Mouse (Mus musculus) CH12.LX (cell line): ENCODE measurements around the gene Med22. TPM values are rescaled to one million over a fixed set of nuclear protein-coding genes. Genes with fewer than 3 reads are reported as not detected.

Source experiments
- DNase-seq: peaks from one replicate; pipeline ENCODE4 v3.0.0-alpha.2; 2013; ENCODE audit errors: extremely low read depth
- H3K27ac ChIP-seq: 2 replicates; pipeline ENCODE4 v1.5.1; 2012; ENCODE audit warnings: low read depth, mild to moderate bottlenecking, control low read depth, moderate library complexity; ENCODE audit not compliant: insufficient read depth
- H3K27me3 ChIP-seq: replicated peaks from 2 replicates; pipeline ENCODE3; 2012; ENCODE audit warnings: inconsistent platforms
- H3K36me3 ChIP-seq, 2 experiments: replicated peaks in 1 of 2; 2 replicates each; pipeline versions ENCODE3 to v1.6.1; 2012; ENCODE audit warnings: inconsistent platforms in 1 of 2, low read length in 1 of 2, mild to moderate bottlenecking in 1 of 2, mixed read lengths in 1 of 2, moderate library complexity in 1 of 2; ENCODE audit not compliant: control insufficient read depth in 1 of 2, insufficient read depth in 1 of 2
- H3K4me1 ChIP-seq, 2 experiments: 2 replicates each; pipeline ENCODE4 v1.6.1; 2012; ENCODE audit warnings: inconsistent platforms in 1 of 2, moderate library complexity in 1 of 2; ENCODE audit not compliant: insufficient read depth in 2 of 2, control insufficient read depth in 1 of 2
- H3K4me2 ChIP-seq: 2 replicates; pipeline ENCODE4 v1.6.1; 2012; ENCODE audit warnings: low read depth, mild to moderate bottlenecking, control low read depth; ENCODE audit not compliant: poor library complexity, insufficient read depth, severe bottlenecking
- H3K4me3 ChIP-seq, 3 experiments: fragments of 150-350 bp in 1 of 3; sonication (generic) in 1 of 3; replicated peaks in 1 of 3; 2 replicates each; pipeline versions ENCODE3 to v1.5.1; 2011 to 2012; ENCODE audit warnings: low read depth in 2 of 3, low read length in 2 of 3, mild to moderate bottlenecking in 2 of 3, moderate library complexity in 2 of 3, control low read depth in 1 of 3, improper control_type of control experiment in 1 of 3, inconsistent platforms in 1 of 3, mixed read lengths in 1 of 3; ENCODE audit not compliant: poor library complexity in 1 of 3
- H3K79me2 ChIP-seq: replicated peaks from 2 replicates; pipeline ENCODE4 v1.6.1; 2012; ENCODE audit warnings: mild to moderate bottlenecking, moderate library complexity; ENCODE audit not compliant: control insufficient read depth, poor library complexity, insufficient read depth, severe bottlenecking; ENCODE audit errors: extremely low read depth
- H3K9ac ChIP-seq: 2 replicates; pipeline ENCODE4 v1.6.1; 2012; ENCODE audit warnings: low read depth, mild to moderate bottlenecking, control low read depth, moderate library complexity; ENCODE audit not compliant: insufficient read depth
- H3K9me3 ChIP-seq: replicated peaks from 2 replicates; pipeline ENCODE3; 2012; ENCODE audit warnings: low read length, inconsistent platforms, mixed read lengths
- BHLHE40 ChIP-seq: IDR thresholded peaks from 2 replicates; pipeline ENCODE4 v1.6.1; 2011; ENCODE audit warnings: mild to moderate bottlenecking, low read depth, low read length, improper control_type of control experiment
- CHD1 ChIP-seq: IDR thresholded peaks from 2 replicates; pipeline ENCODE4 v1.6.1; 2012; ENCODE audit warnings: low read depth, low read length, improper control_type of control experiment, inconsistent platforms
- CHD2 ChIP-seq: IDR thresholded peaks from 2 replicates; pipeline ENCODE4 v1.6.1; 2011; ENCODE audit warnings: low read length, improper control_type of control experiment
- CTCF ChIP-seq, 2 experiments: IDR thresholded peaks in 1 of 2; conservative IDR thresholded peaks in 1 of 2; 2 replicates each; pipeline ENCODE4 v1.5.1; 2011 to 2012; ENCODE audit warnings: low read depth in 2 of 2, low read length in 2 of 2, improper control_type of control experiment in 1 of 2, inconsistent platforms in 1 of 2, mild to moderate bottlenecking in 1 of 2, moderate library complexity in 1 of 2
- E2F4 ChIP-seq: IDR thresholded peaks from 2 replicates; pipeline ENCODE4 v1.6.1; 2011; ENCODE audit warnings: low read depth, low read length, improper control_type of control experiment; ENCODE audit not compliant: insufficient replicate concordance
- ELF1 ChIP-seq: IDR thresholded peaks from 2 replicates; pipeline ENCODE4 v1.6.1; 2014; ENCODE audit warnings: low read depth, mild to moderate bottlenecking, inconsistent platforms, low read length, improper control_type of control experiment
- EP300 ChIP-seq: IDR thresholded peaks from 2 replicates; pipeline ENCODE4 v1.6.1; 2011; ENCODE audit warnings: low read length, improper control_type of control experiment
- ETS1 ChIP-seq: conservative IDR thresholded peaks from 2 replicates; pipeline ENCODE4 v1.6.1; 2012; ENCODE audit warnings: low read depth, mild to moderate bottlenecking, inconsistent platforms, low read length, improper control_type of control experiment, moderate library complexity
- GABPA ChIP-seq: IDR thresholded peaks from 2 replicates; pipeline ENCODE4 v1.6.1; 2012; ENCODE audit warnings: low read depth, low read length, improper control_type of control experiment, inconsistent platforms; ENCODE audit not compliant: insufficient replicate concordance
- HCFC1 ChIP-seq: IDR thresholded peaks from 2 replicates; pipeline ENCODE4 v1.6.1; 2012; ENCODE audit warnings: low read depth, mild to moderate bottlenecking, inconsistent platforms, low read length, improper control_type of control experiment
- IRF4 ChIP-seq: IDR thresholded peaks from 2 replicates; pipeline ENCODE4 v1.6.1; 2014; ENCODE audit warnings: low read depth, mild to moderate bottlenecking, inconsistent platforms, low read length, improper control_type of control experiment
- JUN ChIP-seq: IDR thresholded peaks from 2 replicates; pipeline ENCODE4 v1.6.1; 2011; ENCODE audit warnings: low read depth, mild to moderate bottlenecking, low read length, improper control_type of control experiment, moderate library complexity; ENCODE audit not compliant: insufficient read depth
- JUND ChIP-seq: conservative IDR thresholded peaks from 2 replicates; pipeline ENCODE4 v1.6.1; 2011; ENCODE audit warnings: low read depth, low read length, improper control_type of control experiment
- KAT2A ChIP-seq: IDR thresholded peaks from 2 replicates; pipeline ENCODE4 v1.6.1; 2012; ENCODE audit warnings: low read length, improper control_type of control experiment, inconsistent platforms; ENCODE audit not compliant: insufficient replicate concordance
- MAFK ChIP-seq: IDR thresholded peaks from 2 replicates; pipeline ENCODE4 v1.6.1; 2011; ENCODE audit warnings: low read length, improper control_type of control experiment; ENCODE audit not compliant: insufficient replicate concordance
- MAX ChIP-seq: IDR thresholded peaks from 2 replicates; pipeline ENCODE4 v1.6.1; 2011; ENCODE audit warnings: low read length, improper control_type of control experiment
- MAZ ChIP-seq: IDR thresholded peaks from 2 replicates; pipeline ENCODE4 v1.6.1; 2012; ENCODE audit warnings: low read depth, mild to moderate bottlenecking, inconsistent platforms, low read length, improper control_type of control experiment, moderate library complexity
- MEF2A ChIP-seq: IDR thresholded peaks from 2 replicates; pipeline ENCODE4 v1.6.1; 2014; ENCODE audit warnings: low read depth, mild to moderate bottlenecking, inconsistent platforms, low read length, improper control_type of control experiment, borderline replicate concordance
- MXI1 ChIP-seq: IDR thresholded peaks from 2 replicates; pipeline ENCODE4 v1.6.1; 2011; ENCODE audit warnings: mild to moderate bottlenecking, low read depth, low read length, improper control_type of control experiment
- MYC ChIP-seq: IDR thresholded peaks from 2 replicates; pipeline ENCODE4 v1.6.1; 2011; ENCODE audit warnings: low read depth, mild to moderate bottlenecking, improper control_type of control experiment, low read length
- NELFE ChIP-seq: IDR thresholded peaks from 2 replicates; pipeline ENCODE4 v1.6.1; 2011; ENCODE audit warnings: low read depth, low read length, improper control_type of control experiment
- NRF1 ChIP-seq: IDR thresholded peaks from 2 replicates; pipeline ENCODE4 v1.6.1; 2014; ENCODE audit warnings: low read depth, mild to moderate bottlenecking, inconsistent platforms, low read length, improper control_type of control experiment, moderate library complexity
- PAX5 ChIP-seq: IDR thresholded peaks from 2 replicates; pipeline ENCODE4 v1.6.1; 2012; ENCODE audit warnings: low read length, inconsistent platforms, mixed read lengths
- POLR2A ChIP-seq: IDR thresholded peaks from 2 replicates; pipeline ENCODE4 v1.6.1; 2011; ENCODE audit warnings: low read depth, mild to moderate bottlenecking, improper control_type of control experiment, low read length
- POLR2AphosphoS2 ChIP-seq: IDR thresholded peaks from 2 replicates; pipeline ENCODE4 v1.6.1; 2011; ENCODE audit warnings: low read depth, low read length, improper control_type of control experiment
- RAD21 ChIP-seq: IDR thresholded peaks from 2 replicates; pipeline ENCODE4 v1.6.1; 2011; ENCODE audit warnings: low read depth, mild to moderate bottlenecking, low read length, improper control_type of control experiment, moderate library complexity
- RCOR1 ChIP-seq: conservative IDR thresholded peaks from 2 replicates; pipeline ENCODE4 v1.6.1; 2012; ENCODE audit warnings: low read depth, mild to moderate bottlenecking, inconsistent platforms, low read length, improper control_type of control experiment
- SIN3A ChIP-seq: IDR thresholded peaks from 2 replicates; pipeline ENCODE4 v1.6.1; 2012; ENCODE audit warnings: low read length, improper control_type of control experiment, inconsistent platforms
- SMC3 ChIP-seq: IDR thresholded peaks from 2 replicates; pipeline ENCODE4 v1.6.1; 2011; ENCODE audit warnings: low read depth, low read length, improper control_type of control experiment
- TBP ChIP-seq: conservative IDR thresholded peaks from 2 replicates; pipeline ENCODE4 v1.6.1; 2011; ENCODE audit warnings: low read depth, low read length, improper control_type of control experiment
- TCF12 ChIP-seq: IDR thresholded peaks from 2 replicates; pipeline ENCODE4 v1.6.1; 2014; ENCODE audit warnings: low read depth, mild to moderate bottlenecking, inconsistent platforms, low read length, improper control_type of control experiment
- UBTF ChIP-seq: IDR thresholded peaks from 2 replicates; pipeline ENCODE4 v1.6.1; 2012; ENCODE audit warnings: low read depth, mild to moderate bottlenecking, inconsistent platforms, low read length, improper control_type of control experiment, moderate library complexity
- USF1 ChIP-seq: IDR thresholded peaks from 2 replicates; pipeline ENCODE4 v1.6.1; 2014; ENCODE audit warnings: low read depth, mild to moderate bottlenecking, inconsistent platforms, low read length, improper control_type of control experiment
- USF2 ChIP-seq: conservative IDR thresholded peaks from 2 replicates; pipeline ENCODE4 v1.6.1; 2011; ENCODE audit warnings: low read depth, low read length, improper control_type of control experiment
- ZC3H11A ChIP-seq: IDR thresholded peaks from 2 replicates; pipeline ENCODE4 v1.6.1; 2012; ENCODE audit warnings: low read depth, mild to moderate bottlenecking, inconsistent platforms, low read length, improper control_type of control experiment
- ZKSCAN1 ChIP-seq: IDR thresholded peaks from 2 replicates; pipeline ENCODE4 v1.6.1; 2012; ENCODE audit warnings: low read depth, inconsistent platforms, low read length, improper control_type of control experiment, borderline replicate concordance
- ZMIZ1 ChIP-seq: IDR thresholded peaks from 2 replicates; pipeline ENCODE4 v1.6.1; 2012; ENCODE audit warnings: low read depth, mild to moderate bottlenecking, inconsistent platforms, low read length, improper control_type of control experiment
- ZNF384 ChIP-seq: IDR thresholded peaks from 2 replicates; pipeline ENCODE4 v1.6.1; 2012; ENCODE audit warnings: low read depth, low read length, improper control_type of control experiment, inconsistent platforms
- dilution Hi-C: fragments of 300-500 bp; cut with MboI; formaldehyde crosslinking; loops from 2 replicates; pipeline ENCODE4 v1.14.3; 2020; ENCODE audit warnings: low sequenced_read_pairs; ENCODE audit not compliant: extremely low pct_unique_long_range_greater_than_20kb, extremely low pct_ligation_motif_present
- in situ Hi-C: fragments of 300-500 bp; cut with MboI; formaldehyde crosslinking; loops from 3 replicates; pipeline ENCODE4 v1.14.3; 2019; ENCODE audit warnings: low sequenced_read_pairs, low pct_ligation_motif_present, low pct_unique_long_range_greater_than_20kb, mixed read lengths
- polyA plus RNA-seq: library from polyadenylated mRNA; unstranded; fragments of >175 nt; gene quantifications from 2 replicates; pipeline ENCODE4 v1.2.1, GENCODE M21; 2012; ENCODE audit warnings: low read depth; ENCODE audit not compliant: insufficient read length
- total RNA-seq, 2 experiments: library from RNA; depleted of rRNA; stranded (reverse); fragments of 300-350 nt in 1 of 2; fragments of >200 nt in 1 of 2; gene quantifications; 2 replicates each; pipeline ENCODE4 v1.2.3; 2012 to 2014

Gene Med22
- total and polyA plus RNA-seq, 3 experiments = 27.7 to 42.1 (median 37.3) TPM

DNA sequence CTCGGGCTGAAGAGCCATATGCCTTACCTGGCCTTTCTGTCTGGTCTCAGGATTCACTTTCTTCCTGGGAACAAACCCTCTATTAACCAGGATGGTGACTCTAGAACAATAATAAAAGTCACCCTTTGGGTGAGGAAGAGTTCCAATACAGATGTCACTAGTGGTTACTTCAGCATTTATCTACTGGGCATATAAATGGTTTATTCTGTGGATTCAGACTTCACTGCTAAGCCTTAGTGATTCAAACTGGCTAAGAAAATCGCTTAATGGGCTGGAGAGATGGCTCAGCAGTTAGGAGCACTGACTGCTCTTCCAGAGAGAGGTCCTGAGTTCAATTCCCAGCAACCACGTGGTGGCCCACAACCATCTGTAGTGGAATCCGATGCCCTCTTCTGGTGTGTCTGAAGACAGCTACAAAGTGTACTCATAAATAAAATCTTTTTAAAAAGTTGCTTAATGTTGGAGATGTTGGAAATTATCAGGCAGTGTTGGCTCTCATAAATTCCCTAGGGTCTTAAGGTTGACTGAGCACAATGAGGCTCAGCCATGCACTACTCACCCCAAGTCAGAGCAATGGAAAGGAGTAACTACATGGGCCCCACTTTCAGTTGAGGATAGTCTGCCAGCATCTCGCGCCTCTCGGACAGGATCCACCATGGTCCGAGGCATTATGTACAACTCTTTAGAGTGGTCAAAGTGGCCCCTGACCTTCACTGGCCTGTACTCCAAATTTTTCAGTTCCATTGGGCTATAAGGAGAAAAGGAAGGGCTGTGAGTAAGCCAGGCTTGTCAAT is 3.9 kb upstream of the Med22 start:
- no peak overlapping the region; the same call in 1 of the 2 replicates for H3K27ac ChIP-seq
- H3K36me3 ChIP-seq = peaks cover 49 to 60% of the 10 kb centered on the region in 2 experiments
- peaks cover 77% of the 10 kb centered on the region for H3K79me2 ChIP-seq
- H3K27me3 ChIP-seq = no peaks in the 10 kb centered on the region
- peak overlapping the region; percentile 89 for H3K4me2 ChIP-seq
- H3K4me3 ChIP-seq = peak overlapping the region in 1 of 3 experiments; percentile 30
- in situ Hi-C loops (no loop called here), dilution Hi-C loops (no loop called here)
- peaks cover 17 to 54% of the 10 kb centered on the region in 2 experiments for H3K4me1 ChIP-seq
- TF ChIP-seq ELF1 (no peak), E2F4 (no peak), MXI1 (peak; percentile 57), SIN3A (peak; percentile 53; the same call in 1 of the 2 replicates), CTCF (conservative IDR thresholded peaks at IDR 0.05 in 1 of 2, IDR thresholded peaks at IDR 0.05 in 1 of 2; ENCODE audit: low read depth in 2 of 2, low read length in 2 of 2) (0 out of 4 replicates have a peak, but pooled peaks of 1 of the 2 experiments have one; percentile 14), KAT2A (no peak), SMC3 (no peak), ZMIZ1 (peak; percentile 81; the same call in 1 of the 2 replicates), TCF12 (no peak), MEF2A (0 out of 2 replicates have a peak, but pooled peaks have one; percentile 15), IRF4 (no peak), CHD2 (peak; percentile 68; the same call in 1 of the 2 replicates), RAD21 (no peak), HCFC1 (no peak), POLR2A (peak; percentile 37), USF2 (no peak), UBTF (no peak), ZC3H11A (no peak), EP300 (no peak), PAX5 (no peak), MAFK (0 out of 2 replicates have a peak, but pooled peaks have one; percentile 18), ZNF384 (no peak), MAX (no peak; the same call in 1 of the 2 replicates), TBP (no peak), RCOR1 (no peak), MYC (peak; percentile 86), ZKSCAN1 (no peak), JUND (no peak), JUN (no peak), GABPA (no peak), NELFE (peak; percentile 20; the same call in 1 of the 2 replicates), NRF1 (no peak), MAZ (no peak), ETS1 (no peak), BHLHE40 (no peak), CHD1 (no peak), USF1 (no peak), POLR2AphosphoS2 (peak; percentile 96)
- TF ChIP-seq, all 38 proteins: peak for 11
- DNase-seq = no peak
- H3K9me3 ChIP-seq = no peaks in the 10 kb centered on the region
- no peak overlapping the region; the same call in 1 of the 2 replicates for H3K9ac ChIP-seq
